Mouse (Mus musculus) testis, adult 10 weeks (tissue): Measurements from ENCODE around the gene Pptc7. TPM values are rescaled to one million over a fixed set of nuclear protein-coding genes. Genes with fewer than 3 reads are reported as not detected.

Experiments
- polyA plus RNA-seq: library from polyadenylated mRNA; stranded (reverse); fragments of 350-450 nt; fragmentation: Illumina TruSeq; extraction: RNeasy Lipid Tissue Mini Kit (QIAGEN cat#74804); gene quantifications from one replicate; pipeline ENCODE4 v1.2.3, GENCODE M21; 2014; ENCODE audit warnings: low read depth, low replicate concordance

The Pptc7 gene
- 19.2 TPM for polyA plus RNA-seq

GRCm38 (mm10) chr5:122284183-122285028 lies at the start of gene Pptc7:
Gene Pptc7 (plus strand): TSS chr5:122284365.

GRCm38 (mm10) chr5:122263933-122264905 lies 19.9 kb upstream of the Pptc7 start, which contains the start of gene Tctn1:
Gene Tctn1 (minus strand): TSS chr5:122264460.

GRCm38 (mm10) chr5:122353807-122354491 lies 69.8 kb downstream of the Pptc7 start, which contains the start of the genes Rad9b and Vps29:
Gene Rad9b (minus strand): TSS chr5:122354233.
Gene Vps29 (plus strand): TSS chr5:122354369.

GRCm38 (mm10) chr5:122371591-122372191 lies 87.5 kb downstream of the Pptc7 start, which contains the start of gene Gpn3:
Gene Gpn3 (plus strand): TSS chr5:122371876.

GRCm38 (mm10) chr5:122372192-122372769 lies 88.1 kb downstream of the Pptc7 start, which contains the start of gene Fam216a:
Gene Fam216a (minus strand): TSS chr5:122372364.

Other genes starting within 250 kb of the Pptc7 start
- 0.18 TPM for gene Cux2, start 234.3 kb upstream of the Pptc7 start, polyA plus RNA-seq
- gene Myl2, start 183.4 kb upstream of the Pptc7 start, polyA plus RNA-seq: 0.59 TPM
- 50.2 TPM for gene Ccdc63, start 143.5 kb upstream of the Pptc7 start, polyA plus RNA-seq
- 1,966 TPM for gene Ppp1cc, start 126.1 kb upstream of the Pptc7 start, polyA plus RNA-seq
- gene Hvcn1, start 77.6 kb upstream of the Pptc7 start, polyA plus RNA-seq: 0.11 TPM
- 8.5 TPM for gene Tctn1, start 19.9 kb upstream of the Pptc7 start, polyA plus RNA-seq
- gene Rad9b, start 69.9 kb downstream of the Pptc7 start, polyA plus RNA-seq: 36.7 TPM
- gene Vps29, start 70.0 kb downstream of the Pptc7 start, polyA plus RNA-seq: 85.4 TPM
- gene Gpn3, start 87.5 kb downstream of the Pptc7 start, polyA plus RNA-seq: 12.6 TPM
- gene Fam216a, start 88.0 kb downstream of the Pptc7 start, polyA plus RNA-seq: 119 TPM
- gene Arpc3, start 107.5 kb downstream of the Pptc7 start, polyA plus RNA-seq: 30.7 TPM
- 5.4 TPM for gene Anapc7, start 137.3 kb downstream of the Pptc7 start, polyA plus RNA-seq
- gene Atp2a2, start 217.9 kb downstream of the Pptc7 start, polyA plus RNA-seq: 125 TPM